18 mouse cellular contexts compared by ENCODE assay signal in genomic region chr7:127087278-127088010, GRCm38 (mm10). TPM values are rescaled to one million over a fixed set of nuclear protein-coding genes. Genes with fewer than 3 reads are reported as not detected.
DNase-seq lines count a peak whose midpoint lies in the region; ATAC-seq and TF ChIP-seq lines count a peak whose summit lies in the region.
"Not testable (repeated sequence)": the region's sequence is repeated elsewhere in the genome, so short reads cannot be mapped to it uniquely, and the experiment has no call there.
"Had no signal": no experiment of that assay in that cellular context is flagged by ENCODE, and none has a peak within 500 bp of the region (broad histone marks: within the 10 kb centered on the region; RNA-seq: fewer than 3 reads in every experiment).

TSS of gene Zg16 (minus strand) at chr7:127087328.

- H3K27ac ChIP-seq in bone marrow, adult 2 months (ENCODE audit: control insufficient read depth, insufficient read depth, low read depth, low read length, poor library complexity): peak within 1 kb of the TSS; percentile 50
- not testable (repeated sequence) for H3K27ac ChIP-seq in intestine, postnatal 0 days (ENCODE audit: low read depth, low read length)
- H3K27ac ChIP-seq in liver, embryonic 13.5 days: peak within 1 kb of the TSS; percentile 82
- peak within 1 kb of the TSS; percentile 93 for H3K27ac ChIP-seq in liver, postnatal 0 days (ENCODE audit: low read depth)
- H3K27ac ChIP-seq in spleen, adult 2 months (ENCODE audit: insufficient read depth, low read length): peak within 1 kb of the TSS; percentile 37

- WGBS in bone marrow, adult 2 months: 64% methylated on average over 6 of the region's 6 CpGs
- WGBS in intestine, postnatal 0 days: 82% methylated on average over 6 of the region's 6 CpGs
- 53% methylated on average over 6 of the region's 6 CpGs for WGBS in liver, embryonic 13.5 days (ENCODE audit: insufficient replicate concordance)
- 48% methylated on average over 6 of the region's 6 CpGs for WGBS in liver, postnatal 0 days (ENCODE audit: insufficient replicate concordance)
- 74% methylated on average over 6 of the region's 6 CpGs for WGBS in spleen, adult 2 months

- TF ChIP-seq CTCF in bone marrow, adult 2 months (IDR thresholded peaks at IDR 0.05; ENCODE audit: control insufficient read depth, insufficient read depth, low read length); intestine, postnatal 0 days (IDR thresholded peaks at IDR 0.05; ENCODE audit: low read depth); liver, postnatal 0 days (IDR thresholded peaks at IDR 0.05; ENCODE audit: low read depth); spleen, adult 2 months (IDR thresholded peaks at IDR 0.05; ENCODE audit: extremely low read depth, insufficient read depth, insufficient read length, insufficient replicate concordance): not testable (repeated sequence)

- H3K9ac ChIP-seq in intestine, postnatal 0 days (ENCODE audit: low read depth, low read length); liver, embryonic 13.5 days: not testable (repeated sequence)
- 0 out of 2 replicates have a peak within 1 kb of the TSS, but pooled peaks have one; percentile 5 for H3K9ac ChIP-seq in liver, postnatal 0 days (replicated peaks)

- not testable (repeated sequence) for H3K27me3 ChIP-seq in intestine, postnatal 0 days (replicated peaks; ENCODE audit: control insufficient read depth, insufficient read depth, low read length); liver, embryonic 13.5 days; liver, postnatal 0 days (ENCODE audit: insufficient read depth, low read length); spleen, adult 2 months (ENCODE audit: control insufficient read depth, insufficient read depth, low read length)

- peak; percentile 45 to 73 for DNase-seq in adrenal gland, adult (ENCODE audit: inconsistent age in 2 of 2, low spot score in 1 of 2)
- DNase-seq in liver, embryonic 13.5 days; liver, postnatal 0 days; spleen, adult 2 months (ENCODE audit: low read depth in 1 of 2, low spot score in 2 of 2): not testable (repeated sequence)

- not testable (repeated sequence) for H3K4me2 ChIP-seq in intestine, postnatal 0 days (replicated peaks; ENCODE audit: low read depth); liver, embryonic 13.5 days; liver, postnatal 0 days (ENCODE audit: low read depth, low read length)

- ATAC-seq in intestine, postnatal 0 days; liver, embryonic 13.5 days (ENCODE audit: low read depth); liver, postnatal 0 days: not testable (repeated sequence)

- not testable (repeated sequence) for H3K4me3 ChIP-seq in bone marrow, adult 2 months (replicated peaks; ENCODE audit: control insufficient read depth, low read depth, low read length); intestine, postnatal 0 days (ENCODE audit: low read depth, low read length); liver, embryonic 13.5 days (replicated peaks); liver, postnatal 0 days (ENCODE audit: low read depth, low read length); spleen, adult 2 months (ENCODE audit: extremely low read depth, insufficient read depth, insufficient read length)

- not testable (repeated sequence) for TF ChIP-seq POLR2A in bone marrow, adult 2 months (IDR thresholded peaks at IDR 0.05; ENCODE audit: borderline replicate concordance, control insufficient read depth, low read depth, low read length); spleen, adult 2 months (IDR thresholded peaks at IDR 0.05; ENCODE audit: low read depth, low read length)

- H3K4me1 ChIP-seq in bone marrow, adult 2 months (ENCODE audit: control insufficient read depth, insufficient read depth, low read length); intestine, postnatal 0 days (replicated peaks; ENCODE audit: control insufficient read depth, insufficient read depth, low read length): not testable (repeated sequence)
- H3K4me1 ChIP-seq in liver, embryonic 13.5 days (replicated peaks): peaks cover 92% of the 10 kb centered on the region
- peaks cover 65% of the 10 kb centered on the region for H3K4me1 ChIP-seq in liver, postnatal 0 days (ENCODE audit: insufficient read depth)
- H3K4me1 ChIP-seq in spleen, adult 2 months (ENCODE audit: control insufficient read depth, insufficient read depth, insufficient read length): peaks cover 13% of the 10 kb centered on the region

- not testable (repeated sequence) for H3K9me3 ChIP-seq in intestine, postnatal 0 days (ENCODE audit: control insufficient read depth); liver, embryonic 13.5 days (replicated peaks); liver, postnatal 0 days (ENCODE audit: low read length)

- H3K36me3 ChIP-seq in intestine, postnatal 0 days (ENCODE audit: control insufficient read depth, insufficient read depth); liver, embryonic 13.5 days; liver, postnatal 0 days (replicated peaks; ENCODE audit: insufficient read depth, low read length); spleen, adult 2 months (ENCODE audit: control insufficient read depth, insufficient read depth, low read length): not testable (repeated sequence)

- peak; percentile 49; the same call in 1 of the 2 replicates for TF ChIP-seq EP300 in liver, postnatal 0 days (IDR thresholded peaks at IDR 0.05; ENCODE audit: low read depth)

RNA-seq across cellular contexts. Expression of gene Zg16, which starts in this region (rescaled TPM):
- polyA plus RNA-seq in bone marrow, adult 2 months (2011; ENCODE audit: insufficient read depth, insufficient read length, low replicate concordance, missing spikeins): 3.1 TPM in 1 of 2 replicates, not detected in the other
- 175 and 225 TPM in 2 replicates for polyA plus RNA-seq in intestine, postnatal 0 days (2015; fragmentation: Nextera tagmentation; extraction: Ambion mirVana)
- polyA plus RNA-seq in liver, embryonic 13.5 days (2015; fragmentation: Nextera tagmentation; extraction: Ambion mirVana): not detected in 2 replicates
- polyA plus RNA-seq in liver, postnatal 0 days (2015; fragmentation: Nextera tagmentation; extraction: Ambion mirVana): 0.59 and 1.8 TPM in 2 replicates
- polyA plus RNA-seq in spleen, adult 2 months (2012; rRNA removed): 1,018 and 1,065 TPM in 2 replicates
- polyA plus RNA-seq: activated CD4-positive, CD25-positive, alpha-beta regulatory T cell, adult 4 months; C2C12; embryonic facial prominence, embryonic 10.5 days; embryonic facial prominence, embryonic 14.5 days; forebrain, embryonic 13.5 days; forebrain, postnatal 0 days; heart, adult 2 months; heart, embryonic 11.5 days; heart, embryonic 15.5 days; hindbrain, embryonic 10.5 days; hindbrain, embryonic 14.5 days; Patski had no signal

Comparison
In these comparisons a context has a peak if more than half of its experiments do, and no peak if none do; other contexts are left out.
1. RNA of gene Zg16 (polyA plus RNA-seq): 1,018 to 1,065 TPM in spleen, adult 2 months and 175 to 225 TPM in intestine, postnatal 0 days; 3.1 TPM in bone marrow, adult 2 months, 0.59 to 1.8 TPM in liver, postnatal 0 days and not detected in liver, embryonic 13.5 days; every median in the first group is over 10 times any median in the second.